Mouse (Mus musculus): Measurements from ENCODE around the gene Cep78. TPM values are rescaled to one million over a fixed set of nuclear protein-coding genes. Genes with fewer than 3 reads are reported as not detected.

The Cep78 gene
- total and polyA plus RNA-seq, 2 experiments, result 0.87 to 1.9 TPM

GRCm38 (mm10) chr19:16007131-16007530 is 22.3 kb upstream of the Cep78 start:
- Histone ChIP-seq H3K27ac (replicated peaks; ENCODE audit: insufficient read depth, low read depth, low read length) (no peak overlapping the region), H3K9ac (ENCODE audit: low read depth, low read length) (no peak overlapping the region)

GRCm38 (mm10) chr19:15998157-15998556 is 13.4 kb upstream of the Cep78 start:
- Histone ChIP-seq H3K27ac (replicated peaks; ENCODE audit: insufficient read depth, low read depth, low read length) (no peak overlapping the region), H3K27me3 (ENCODE audit: control insufficient read depth, insufficient read depth, low read length) (no peaks in the 10 kb centered on the region), H3K4me1 (ENCODE audit: control insufficient read depth, insufficient read depth, low read length) (no peaks in the 10 kb centered on the region), H3K9ac (ENCODE audit: low read depth, low read length) (no peak overlapping the region), H3K79me2 (ENCODE audit: control insufficient read depth, insufficient read depth, low read length) (no peaks in the 10 kb centered on the region), H3K4me3 (ENCODE audit: insufficient read depth, low read depth, low read length) (no peak overlapping the region), H3K36me3 (ENCODE audit: control insufficient read depth, insufficient read depth, low read length) (no peaks in the 10 kb centered on the region)
- peak; percentile 36 for DNase-seq (ENCODE audit: extremely low read depth, low read depth, low spot score)
- TF ChIP-seq CTCF (IDR thresholded peaks at IDR 0.05; ENCODE audit: low read depth, low read length) (peak; percentile 38), POLR2A (IDR thresholded peaks at IDR 0.05; ENCODE audit: extremely low read depth, insufficient read depth, low read length) (no peak)
- 4% methylated on average over 3 of the region's 3 CpGs for WGBS

More at GRCm38 (mm10) chr19:16007131-16007530, 22.3 kb upstream of the Cep78 start:
- no peak for DNase-seq (ENCODE audit: extremely low read depth, low read depth, low spot score)
- WGBS, result 86% methylated on average over 8 of the region's 8 CpGs
- no peaks in the 10 kb centered on the region for H3K36me3 ChIP-seq (ENCODE audit: control insufficient read depth, insufficient read depth, low read length)
- TF ChIP-seq CTCF (IDR thresholded peaks at IDR 0.05; ENCODE audit: low read depth, low read length), result no peak
- no peak for TF ChIP-seq POLR2A (IDR thresholded peaks at IDR 0.05; ENCODE audit: extremely low read depth, insufficient read depth, low read length)
- H3K4me1 ChIP-seq (ENCODE audit: control insufficient read depth, insufficient read depth, low read length), result no peaks in the 10 kb centered on the region
- H3K27me3 ChIP-seq (ENCODE audit: control insufficient read depth, insufficient read depth, low read length), result no peaks in the 10 kb centered on the region
- H3K79me2 ChIP-seq (ENCODE audit: control insufficient read depth, insufficient read depth, low read length), result no peaks in the 10 kb centered on the region
- H3K4me3 ChIP-seq (ENCODE audit: insufficient read depth, low read depth, low read length), result no peak overlapping the region

GRCm38 (mm10) chr19:15996901-15997564 is 12.2 kb upstream of the Cep78 start:
- H3K27ac ChIP-seq (replicated peaks; ENCODE audit: insufficient read depth, low read depth, low read length), result no peak overlapping the region
- no peak for DNase-seq (ENCODE audit: extremely low read depth, low read depth, low spot score)
- 67% methylated on average over 12 of the region's 12 CpGs for WGBS
- H3K9ac ChIP-seq (ENCODE audit: low read depth, low read length), result no peak overlapping the region
- no peaks in the 10 kb centered on the region for H3K27me3 ChIP-seq (ENCODE audit: control insufficient read depth, insufficient read depth, low read length)
- H3K36me3 ChIP-seq (ENCODE audit: control insufficient read depth, insufficient read depth, low read length), result no peaks in the 10 kb centered on the region
- TF ChIP-seq CTCF (IDR thresholded peaks at IDR 0.05; ENCODE audit: low read depth, low read length) (no peak), POLR2A (IDR thresholded peaks at IDR 0.05; ENCODE audit: extremely low read depth, insufficient read depth, low read length) (no peak)
- no peak overlapping the region for H3K4me3 ChIP-seq (ENCODE audit: insufficient read depth, low read depth, low read length)
- no peaks in the 10 kb centered on the region for H3K79me2 ChIP-seq (ENCODE audit: control insufficient read depth, insufficient read depth, low read length)
- H3K4me1 ChIP-seq (ENCODE audit: control insufficient read depth, insufficient read depth, low read length), result no peaks in the 10 kb centered on the region

GRCm38 (mm10) chr19:15990102-15990501 is 5.3 kb upstream of the Cep78 start:
- WGBS, result 70% methylated on average over 1 of the region's 1 CpGs
- Histone ChIP-seq H3K27ac (replicated peaks; ENCODE audit: insufficient read depth, low read depth, low read length) (no peak overlapping the region), H3K4me1 (ENCODE audit: control insufficient read depth, insufficient read depth, low read length) (no peaks in the 10 kb centered on the region; the same call in 1 of the 2 replicates), H3K4me3 (ENCODE audit: insufficient read depth, low read depth, low read length) (no peak overlapping the region), H3K79me2 (ENCODE audit: control insufficient read depth, insufficient read depth, low read length) (no peaks in the 10 kb centered on the region), H3K27me3 (ENCODE audit: control insufficient read depth, insufficient read depth, low read length) (no peaks in the 10 kb centered on the region), H3K9ac (ENCODE audit: low read depth, low read length) (no peak overlapping the region), H3K36me3 (ENCODE audit: control insufficient read depth, insufficient read depth, low read length) (no peaks in the 10 kb centered on the region)
- no peak for DNase-seq (ENCODE audit: extremely low read depth, low read depth, low spot score)
- no peak for TF ChIP-seq CTCF (IDR thresholded peaks at IDR 0.05; ENCODE audit: low read depth, low read length)
- TF ChIP-seq POLR2A (IDR thresholded peaks at IDR 0.05; ENCODE audit: extremely low read depth, insufficient read depth, low read length), result no peak

- Histone ChIP-seq H3K27me3 (ENCODE audit: control insufficient read depth, insufficient read depth, low read length) (no peaks in the 10 kb centered on the region), H3K79me2 (ENCODE audit: control insufficient read depth, insufficient read depth, low read length) (no peaks in the 10 kb centered on the region), H3K9ac (ENCODE audit: low read depth, low read length) (no peak overlapping the region), H3K36me3 (ENCODE audit: control insufficient read depth, insufficient read depth, low read length) (no peaks in the 10 kb centered on the region), H3K27ac (replicated peaks; ENCODE audit: insufficient read depth, low read depth, low read length) (no peak overlapping the region), H3K4me1 (ENCODE audit: control insufficient read depth, insufficient read depth, low read length) (no peaks in the 10 kb centered on the region; the same call in 1 of the 2 replicates), H3K4me3 (ENCODE audit: insufficient read depth, low read depth, low read length) (peak overlapping the region; percentile 83)
- TF ChIP-seq CTCF (IDR thresholded peaks at IDR 0.05; ENCODE audit: low read depth, low read length) (no peak), POLR2A (IDR thresholded peaks at IDR 0.05; ENCODE audit: extremely low read depth, insufficient read depth, low read length) (no peak)
- WGBS, result 28% methylated on average over 10 of the region's 10 CpGs
- DNase-seq (ENCODE audit: extremely low read depth, low read depth, low spot score), result no peak
Observed at GRCm38 (mm10) chr19:15985172-15985713, 454 bp upstream of the Cep78 start.
